Mouse (Mus musculus) heart, embryonic 14.5 days (tissue): ENCODE measurements around the gene Chd4. TPM values are rescaled to one million over a fixed set of nuclear protein-coding genes. Genes with fewer than 3 reads are reported as not detected.

Experiments used
- ATAC-seq: fragments of 200-750 bp; cut with Nextera tagmentation; 2 replicates; pipeline ENCODE4 v1.8.0; 2017; ENCODE audit warnings: low read depth, moderate TSS enrichment; ENCODE audit not compliant: insufficient number of reproducible peaks, insufficient read depth, low FRiP score
- H3K27ac ChIP-seq, 2 experiments: fragments of 200-500 bp in 1 of 2; fragments of 300-500 bp in 1 of 2; sonication (generic) in 1 of 2; replicated peaks in 1 of 2; 2 replicates each; pipeline ENCODE4 v1.5.1; 2012 to 2014; ENCODE audit warnings: low read depth in 2 of 2, low read length in 2 of 2, control low read depth in 1 of 2, mild to moderate bottlenecking in 1 of 2, mixed read lengths in 1 of 2; ENCODE audit not compliant: control insufficient read depth in 1 of 2, insufficient read depth in 1 of 2
- H3K27me3 ChIP-seq: fragments of 300-500 bp; sonication (generic); 2 replicates; pipeline ENCODE4 v1.6.1; 2014; ENCODE audit warnings: mild to moderate bottlenecking, low read length, control low read depth; ENCODE audit not compliant: control insufficient read depth, insufficient read depth
- H3K36me3 ChIP-seq: fragments of 300-500 bp; sonication (generic); 2 replicates; pipeline ENCODE4 v1.6.1; 2014; ENCODE audit warnings: mild to moderate bottlenecking, control low read depth, low read length, mixed read lengths; ENCODE audit not compliant: control insufficient read depth, insufficient read depth
- H3K4me1 ChIP-seq, 2 experiments: fragments of 200-500 bp in 1 of 2; fragments of 300-500 bp in 1 of 2; sonication (generic) in 1 of 2; 2 replicates each; pipeline ENCODE4 v1.6.1; 2012 to 2014; ENCODE audit warnings: low read length in 2 of 2, control low read depth in 1 of 2, mixed read lengths in 1 of 2; ENCODE audit not compliant: control insufficient read depth in 2 of 2, insufficient read depth in 2 of 2
- H3K4me2 ChIP-seq: fragments of 300-500 bp; sonication (generic); 2 replicates; pipeline ENCODE4 v1.6.1; 2014; ENCODE audit warnings: mild to moderate bottlenecking, low read length
- H3K4me3 ChIP-seq, 2 experiments: fragments of 200-500 bp in 1 of 2; fragments of 300-500 bp in 1 of 2; sonication (generic) in 1 of 2; 2 replicates each; pipeline ENCODE4 v1.5.1; 2012 to 2014; ENCODE audit warnings: low read length in 2 of 2, mild to moderate bottlenecking in 2 of 2, control low read depth in 1 of 2, low read depth in 1 of 2, moderate library complexity in 1 of 2; ENCODE audit not compliant: control insufficient read depth in 1 of 2, insufficient read depth in 1 of 2
- H3K9ac ChIP-seq: fragments of 300-500 bp; sonication (generic); 2 replicates; pipeline ENCODE4 v1.6.1; 2014; ENCODE audit warnings: mild to moderate bottlenecking, low read length
- H3K9me3 ChIP-seq: fragments of 300-500 bp; sonication (generic); 2 replicates; pipeline ENCODE4 v1.6.1; 2016; ENCODE audit warnings: low read length, control low read depth; ENCODE audit not compliant: control insufficient read depth
- WGBS: fragments of 180-500 bp; shearing (Covaris S2); extraction: QIAGEN DNeasy Blood & Tissue Kit; methylation state at CpG from one replicate; pipeline ENCODE4 v1.1.7; 2014; 5-methylcytosine and 5-hydroxymethylcytosine counted together
- polyA plus RNA-seq: library from polyadenylated mRNA; unstranded; fragments of >200 nt; fragmentation: Nextera tagmentation; extraction: Ambion mirVana; gene quantifications from 2 replicates; pipeline ENCODE4 v1.2.1, GENCODE M21; 2014

Gene Chd4
- polyA plus RNA-seq, 1 experiment from 2014 or later: 67.4 TPM

- H3K9ac ChIP-seq: peak overlapping the region; percentile 70
- H3K4me3 ChIP-seq: peak overlapping the region in 1 of 2 experiments; percentile 19; a peak in 2 of 4 replicates
- peaks cover 37% of the 10 kb centered on the region for H3K36me3 ChIP-seq
- H3K27ac ChIP-seq: peak overlapping the region; percentile 79 to 95
- peaks cover 36 to 52% of the 10 kb centered on the region in 2 experiments for H3K4me1 ChIP-seq
- peak overlapping the region; percentile 87 for H3K4me2 ChIP-seq
- no peak for ATAC-seq
- H3K9me3 ChIP-seq: no peaks in the 10 kb centered on the region
- H3K27me3 ChIP-seq: no peaks in the 10 kb centered on the region
- 38% methylated on average over 16 of the region's 16 CpGs for WGBS
These were observed 53.3 kb downstream of the Chd4 start for GRCm38 (mm10) chr6:125148926-125149568.

DNA sequence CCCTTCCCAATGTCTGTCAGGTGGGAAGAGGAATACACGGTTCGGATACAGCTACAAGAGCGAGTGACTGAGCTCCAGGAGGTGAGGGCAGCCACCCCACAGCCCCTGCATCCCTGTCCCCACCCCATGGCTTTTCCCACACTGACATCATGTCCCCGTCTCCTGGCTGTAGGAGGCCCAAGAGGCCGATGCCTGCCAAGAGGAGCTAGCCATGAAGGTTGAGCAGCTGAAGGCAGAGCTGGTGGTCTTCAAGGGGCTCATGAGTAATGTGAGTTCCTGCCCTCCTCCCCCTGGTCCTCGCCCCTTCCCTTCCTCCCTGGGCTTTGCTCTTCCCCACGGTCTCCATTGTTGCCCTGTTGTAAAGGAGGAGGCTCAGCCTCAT is 53.8 kb downstream of the Chd4 start:
- H3K27ac ChIP-seq: peak overlapping the region; percentile 79 to 95
- H3K27me3 ChIP-seq: no peaks in the 10 kb centered on the region
- no peak for ATAC-seq
- H3K4me2 ChIP-seq: peak overlapping the region; percentile 87
- peak overlapping the region in 1 of 2 experiments; percentile 19; a peak in 1 of 4 replicates for H3K4me3 ChIP-seq
- H3K9ac ChIP-seq: peak overlapping the region; percentile 70
- 53% methylated on average over 7 of the region's 7 CpGs for WGBS
- peaks cover 35% of the 10 kb centered on the region for H3K36me3 ChIP-seq
- H3K4me1 ChIP-seq: peaks cover 36 to 52% of the 10 kb centered on the region in 2 experiments
- no peaks in the 10 kb centered on the region for H3K9me3 ChIP-seq

- Histone ChIP-seq H3K4me2 (no peak overlapping the region), H3K9ac (no peak overlapping the region), H3K9me3 (no peaks in the 10 kb centered on the region), H3K27ac (no peak overlapping the region), H3K4me3 (no peak overlapping the region), H3K4me1 (peaks cover 23 to 30% of the 10 kb centered on the region in 2 experiments), H3K36me3 (peaks cover 52% of the 10 kb centered on the region), H3K27me3 (no peaks in the 10 kb centered on the region)
- no peak for ATAC-seq
- 81% methylated on average over 22 of the region's 22 CpGs for WGBS
These were observed 56.6 kb downstream of the Chd4 start for GRCm38 (mm10) chr6:125152212-125153017.

DNA sequence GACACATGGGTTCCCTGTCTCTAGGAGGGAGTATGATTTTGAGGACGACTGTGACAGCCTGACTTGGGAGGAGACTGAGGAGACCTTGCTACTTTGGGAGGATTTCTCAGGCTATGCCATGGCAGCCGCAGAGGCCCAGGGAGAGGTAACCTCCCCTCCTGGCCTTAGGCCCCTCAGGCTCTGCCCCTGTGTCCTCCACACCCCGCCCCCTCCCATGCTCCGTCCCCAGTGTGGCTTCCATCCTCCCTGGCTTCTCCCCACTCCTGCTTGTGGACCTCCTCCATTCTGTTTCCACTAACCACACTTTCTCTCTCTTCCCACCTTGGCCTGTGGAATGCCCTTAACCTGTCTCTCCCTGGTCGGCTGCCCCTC is 57.2 kb downstream of the Chd4 start:
- Histone ChIP-seq H3K4me2 (no peak overlapping the region), H3K4me1 (peaks cover 18 to 24% of the 10 kb centered on the region in 2 experiments), H3K4me3 (no peak overlapping the region), H3K27ac (no peak overlapping the region), H3K36me3 (peaks cover 58% of the 10 kb centered on the region), H3K9me3 (no peaks in the 10 kb centered on the region), H3K27me3 (no peaks in the 10 kb centered on the region), H3K9ac (no peak overlapping the region)
- ATAC-seq: no peak
- WGBS: 89% methylated on average over 5 of the region's 5 CpGs

DNA sequence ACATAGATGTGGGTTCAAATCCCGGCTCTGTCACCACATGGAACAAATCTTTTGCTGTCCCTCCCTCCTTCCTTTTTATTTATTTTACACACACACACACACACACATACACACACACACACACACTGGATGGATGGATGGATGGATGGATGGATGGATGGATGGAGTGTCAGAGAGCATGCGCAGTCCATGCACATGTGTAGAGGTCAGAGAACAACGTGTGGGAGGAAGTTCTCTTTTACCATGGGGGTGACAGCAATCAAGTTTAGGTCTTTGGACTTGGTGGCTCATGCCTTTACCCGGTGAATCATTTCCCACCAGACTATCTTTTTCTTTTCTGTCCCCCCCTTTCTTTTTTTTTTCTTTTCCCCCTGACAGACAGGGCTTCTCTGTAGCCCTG is 57.9 kb downstream of the Chd4 start:
- no peak overlapping the region for H3K27ac ChIP-seq
- no peak for ATAC-seq
- H3K4me1 ChIP-seq: peaks cover 12 to 17% of the 10 kb centered on the region in 2 experiments
- H3K36me3 ChIP-seq: peaks cover 62% of the 10 kb centered on the region
- no peak overlapping the region for H3K4me3 ChIP-seq
- H3K9ac ChIP-seq: no peak overlapping the region
- no peaks in the 10 kb centered on the region for H3K27me3 ChIP-seq
- WGBS: 81% methylated on average over 4 of the region's 4 CpGs
- H3K4me2 ChIP-seq: no peak overlapping the region
- no peaks in the 10 kb centered on the region for H3K9me3 ChIP-seq

- no peak for ATAC-seq
These were observed 58.8 kb downstream of the Chd4 start for GRCm38 (mm10) chr6:125154550-125154949.

DNA sequence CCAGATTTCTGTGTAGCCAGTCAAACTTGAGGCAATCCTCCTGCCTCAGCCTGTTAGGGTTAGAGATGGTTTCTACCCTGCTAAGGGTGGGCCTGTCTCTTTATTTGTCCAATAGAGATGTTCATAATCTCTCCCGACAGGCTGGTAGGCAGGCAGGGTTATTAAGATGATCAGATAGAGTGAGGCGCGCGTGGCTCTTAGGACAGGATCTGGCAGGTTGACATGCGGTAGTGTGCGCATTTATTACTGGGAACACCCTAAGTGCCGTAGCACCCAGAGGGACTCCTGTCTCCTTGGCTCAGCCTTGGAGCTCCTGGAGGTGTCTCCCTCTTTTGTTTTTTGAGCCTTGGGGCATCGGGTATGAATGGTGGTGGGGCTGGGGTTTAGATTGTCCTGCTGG is 59.5 kb downstream of the Chd4 start:
- Histone ChIP-seq H3K4me3 (no peak overlapping the region), H3K9me3 (no peaks in the 10 kb centered on the region), H3K27ac (no peak overlapping the region), H3K36me3 (peaks cover 78% of the 10 kb centered on the region), H3K27me3 (no peaks in the 10 kb centered on the region), H3K4me2 (no peak overlapping the region), H3K9ac (no peak overlapping the region), H3K4me1 (peaks cover 0 to 8% of the 10 kb centered on the region in 2 experiments; a peak in 1 of 4 replicates)
- 89% methylated on average over 8 of the region's 8 CpGs for WGBS
- no peak for ATAC-seq

More at GRCm38 (mm10) chr6:125154550-125154949, 58.8 kb downstream of the Chd4 start:
- H3K4me3 ChIP-seq: no peak overlapping the region
- H3K4me1 ChIP-seq: peaks cover 4 to 9% of the 10 kb centered on the region in 2 experiments
- H3K9ac ChIP-seq: no peak overlapping the region
- H3K27me3 ChIP-seq: no peaks in the 10 kb centered on the region
- H3K36me3 ChIP-seq: peaks cover 71% of the 10 kb centered on the region
- no peaks in the 10 kb centered on the region for H3K9me3 ChIP-seq
- H3K4me2 ChIP-seq: no peak overlapping the region
- no peak overlapping the region for H3K27ac ChIP-seq
